Mouse (Mus musculus): ENCODE measurements at regions not wholly inside any gene's neighbourhood (a gene's known extent, or its start where the extent isn't known, plus 50 kb on each side); places are given as distances from the start of the nearest gene placed in this dataset.

DNA sequence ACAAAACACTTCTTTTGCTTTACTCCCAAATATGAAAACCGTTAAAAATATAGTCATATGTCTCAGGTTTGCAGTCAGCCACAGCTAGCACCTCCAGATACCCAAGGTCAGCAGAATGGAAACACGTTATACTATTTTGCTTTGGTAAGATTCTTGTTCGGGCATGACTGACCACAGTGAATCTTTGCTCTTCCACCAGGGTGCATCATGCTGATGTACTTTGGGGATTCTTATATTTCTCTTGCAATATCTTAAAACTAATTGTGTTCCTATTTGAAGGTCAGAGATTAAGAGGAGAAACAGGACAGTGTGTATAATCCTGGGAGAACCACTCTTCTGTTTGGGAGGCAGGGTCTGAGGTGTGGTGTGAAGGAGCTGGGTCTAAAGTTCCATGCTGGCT, 481.7 kb downstream of the Hace1 start:
- TF ChIP-seq POLR2A (IDR thresholded peaks at IDR 0.05; ENCODE audit: insufficient read depth, low read depth, low read length) (no peak), CTCF (IDR thresholded peaks at IDR 0.05) (no peak)

All from heart, adult 2 months (tissue).